ENCODE assay signal across 13 mouse cellular contexts in the genomic region with DNA sequence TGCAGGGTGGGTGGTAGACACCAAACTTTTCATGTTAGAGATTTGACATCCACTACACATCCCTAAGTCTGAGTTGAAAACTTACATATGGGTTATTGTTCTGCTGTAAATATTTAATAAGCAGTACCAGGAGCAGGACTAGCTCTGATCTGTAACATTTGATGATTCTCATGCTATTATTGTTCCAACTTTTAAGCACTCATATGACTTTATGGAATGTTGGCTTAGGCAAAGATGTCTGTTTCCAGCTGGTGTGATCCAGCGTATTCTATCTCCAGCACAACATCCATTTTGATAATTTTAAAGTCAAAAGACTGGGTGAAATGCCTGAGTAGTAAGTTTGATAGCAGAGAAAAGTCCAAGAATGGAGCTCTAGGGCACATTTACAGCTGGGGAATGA.
"Had no signal": no experiment of that assay in that cellular context is flagged by ENCODE, and none has a peak within 500 bp of the region (broad histone marks: within the 10 kb centered on the region; RNA-seq: fewer than 3 reads in every experiment).

No protein-coding gene starts in this region.

- H3K9ac ChIP-seq: liver, embryonic 15.5 days; midbrain, embryonic 15.5 days; neural tube, embryonic 12.5 days had no signal

- H3K4me1 ChIP-seq: liver, embryonic 15.5 days; megakaryocyte, embryonic 14.5 days; midbrain, embryonic 15.5 days; neural tube, embryonic 12.5 days had no signal

- ATAC-seq: hindbrain, embryonic 16.5 days; midbrain, embryonic 15.5 days had no signal

- H3K27me3 ChIP-seq: liver, embryonic 15.5 days; megakaryocyte, embryonic 14.5 days; midbrain, embryonic 15.5 days; neural tube, embryonic 12.5 days had no signal

- H3K4me2 ChIP-seq: liver, embryonic 11.5 days; liver, embryonic 15.5 days; midbrain, embryonic 11.5 days; midbrain, embryonic 15.5 days; neural tube, embryonic 12.5 days had no signal

- DNase-seq: kidney, adult 8-10 months; kidney, postnatal 14 days; thymus, postnatal 4 days had no signal

- H3K36me3 ChIP-seq: limb, embryonic 10.5 days; liver, embryonic 15.5 days had no signal

- H3K27ac ChIP-seq: left cerebral cortex, adult 2 months; limb, embryonic 10.5 days; liver, embryonic 15.5 days; macrophage; midbrain, embryonic 15.5 days; neural tube, embryonic 12.5 days had no signal

- H3K9me3 ChIP-seq: limb, embryonic 10.5 days; liver, embryonic 15.5 days; megakaryocyte, embryonic 14.5 days; midbrain, embryonic 15.5 days; neural tube, embryonic 12.5 days had no signal

- H3K4me3 ChIP-seq: left cerebral cortex, adult 2 months; limb, embryonic 10.5 days; liver, embryonic 15.5 days; megakaryocyte, embryonic 14.5 days; midbrain, embryonic 15.5 days; neural tube, embryonic 12.5 days had no signal
